Comparison of ENCODE assay signal across 8 mouse cellular contexts in genomic region chr5:123140694-123141554, GRCm38 (mm10). TPM values are rescaled to one million over a fixed set of nuclear protein-coding genes. Genes with fewer than 3 reads are reported as not detected.
A peak's percentile ranks its signal among the peaks of the same experiment; 100 is the strongest.
DNase-seq lines count a peak whose midpoint lies in the region; ATAC-seq lines count a peak whose summit lies in the region.

No protein-coding gene starts in this region.

- ATAC-seq in cerebellum, adult (ENCODE audit: insufficient number of reproducible peaks, low FRiP score, low TSS enrichment): peak; percentile 72; the same call in 1 of the 2 replicates
- peak; percentile 71 for ATAC-seq in forebrain, embryonic 13.5 days
- peak; percentile 35 for ATAC-seq in liver, embryonic 15.5 days (ENCODE audit: insufficient read depth)
- ATAC-seq in neural tube, embryonic 11.5 days (ENCODE audit: insufficient read depth, low FRiP score, low TSS enrichment): peak; percentile 46; the same call in 1 of the 2 replicates
- ATAC-seq in stomach, embryonic 16.5 days (ENCODE audit: insufficient read depth, low FRiP score): peak; percentile 48; the same call in 1 of the 2 replicates

- peak overlapping the region; percentile 94 for H3K4me3 ChIP-seq in forebrain, embryonic 13.5 days
- H3K4me3 ChIP-seq in liver, embryonic 15.5 days (replicated peaks): peak overlapping the region; percentile 95
- H3K4me3 ChIP-seq in neural tube, embryonic 11.5 days (ENCODE audit: low read depth, low read length): peak overlapping the region; percentile 84
- peak overlapping the region; percentile 90 for H3K4me3 ChIP-seq in stomach, embryonic 16.5 days (replicated peaks; ENCODE audit: low read length)

- H3K9me3 ChIP-seq in forebrain, embryonic 13.5 days (replicated peaks): no peaks in the 10 kb centered on the region
- H3K9me3 ChIP-seq in liver, embryonic 15.5 days (replicated peaks): no peaks in the 10 kb centered on the region
- H3K9me3 ChIP-seq in neural tube, embryonic 11.5 days (ENCODE audit: control insufficient read depth, low read length): no peaks in the 10 kb centered on the region
- H3K9me3 ChIP-seq in stomach, embryonic 16.5 days (replicated peaks; ENCODE audit: control insufficient read depth, low read length): no peaks in the 10 kb centered on the region

- H3K9ac ChIP-seq in forebrain, embryonic 13.5 days: peak overlapping the region; percentile 100
- H3K9ac ChIP-seq in liver, embryonic 15.5 days: peak overlapping the region; percentile 98
- peak overlapping the region; percentile 98 for H3K9ac ChIP-seq in neural tube, embryonic 11.5 days (ENCODE audit: low read length)
- H3K9ac ChIP-seq in stomach, embryonic 16.5 days (ENCODE audit: low read length): peak overlapping the region; percentile 100

- H3K4me2 ChIP-seq in forebrain, embryonic 13.5 days: peak overlapping the region; percentile 100
- H3K4me2 ChIP-seq in liver, embryonic 15.5 days: peak overlapping the region; percentile 99
- H3K4me2 ChIP-seq in neural tube, embryonic 11.5 days (ENCODE audit: low read depth): peak overlapping the region; percentile 100
- peak overlapping the region; percentile 97 for H3K4me2 ChIP-seq in stomach, embryonic 16.5 days (ENCODE audit: low read depth, low read length)

- H3K36me3 ChIP-seq in forebrain, embryonic 13.5 days (ENCODE audit: poor library complexity, severe bottlenecking): peaks cover 10% of the 10 kb centered on the region; the same call in 1 of the 2 replicates
- peaks cover 16% of the 10 kb centered on the region for H3K36me3 ChIP-seq in liver, embryonic 15.5 days (replicated peaks)
- no peaks in the 10 kb centered on the region for H3K36me3 ChIP-seq in neural tube, embryonic 11.5 days (ENCODE audit: control insufficient read depth, insufficient read depth, low read length)
- H3K36me3 ChIP-seq in stomach, embryonic 16.5 days (ENCODE audit: control insufficient read depth, insufficient read depth, low read length): no peaks in the 10 kb centered on the region

- peak; percentile 86 for DNase-seq in ES-CJ7 (ENCODE audit: low read depth, low spot score)
- DNase-seq in heart, postnatal 10 days: peak; percentile 95 to 96
- peak; percentile 89 to 95 for DNase-seq in kidney, postnatal 4 days
- peak; percentile 93 for DNase-seq in neural tube, embryonic 11.5 days (ENCODE audit: low spot score)

- WGBS in forebrain, embryonic 13.5 days: under 1% methylated on average over 31 of the region's 31 CpGs
- WGBS in liver, embryonic 15.5 days (ENCODE audit: insufficient replicate concordance): under 1% methylated on average over 31 of the region's 31 CpGs
- under 1% methylated on average over 31 of the region's 31 CpGs for WGBS in neural tube, embryonic 11.5 days
- WGBS in stomach, embryonic 16.5 days: under 1% methylated on average over 31 of the region's 31 CpGs

- H3K27me3 ChIP-seq in forebrain, embryonic 13.5 days: no peaks in the 10 kb centered on the region
- no peaks in the 10 kb centered on the region for H3K27me3 ChIP-seq in liver, embryonic 15.5 days
- no peaks in the 10 kb centered on the region for H3K27me3 ChIP-seq in neural tube, embryonic 11.5 days (ENCODE audit: control insufficient read depth, insufficient read depth, low read length)
- H3K27me3 ChIP-seq in stomach, embryonic 16.5 days (ENCODE audit: control insufficient read depth, insufficient read depth, low read length): no peaks in the 10 kb centered on the region

- peak overlapping the region; percentile 100 for H3K27ac ChIP-seq in forebrain, embryonic 13.5 days
- H3K27ac ChIP-seq in liver, embryonic 15.5 days (replicated peaks): peak overlapping the region; percentile 99
- H3K27ac ChIP-seq in neural tube, embryonic 11.5 days (ENCODE audit: low read depth, low read length): peak overlapping the region; percentile 100
- peak overlapping the region; percentile 98 for H3K27ac ChIP-seq in stomach, embryonic 16.5 days (ENCODE audit: low read length)

- intact Hi-C loops in heart, postnatal 10 days (cut with DNase I): no loop called here

- H3K4me1 ChIP-seq in forebrain, embryonic 13.5 days: peaks cover 47% of the 10 kb centered on the region
- H3K4me1 ChIP-seq in liver, embryonic 15.5 days (replicated peaks): peaks cover 69% of the 10 kb centered on the region
- H3K4me1 ChIP-seq in neural tube, embryonic 11.5 days (ENCODE audit: control insufficient read depth, insufficient read depth, low read length): peaks cover 30% of the 10 kb centered on the region
- peaks cover 40% of the 10 kb centered on the region for H3K4me1 ChIP-seq in stomach, embryonic 16.5 days (ENCODE audit: control insufficient read depth, insufficient read depth, low read length)

RNA-seq across cellular contexts. Expression of gene Setd1b, which starts 1.1 kb away (rescaled TPM):
- polyA plus RNA-seq in forebrain, embryonic 13.5 days (2015; fragmentation: Nextera tagmentation; extraction: Ambion mirVana): 13.4 and 13.9 TPM in 2 replicates
- 10 to 100 TPM; 19.6 to 22.1 TPM for total RNA-seq in heart, postnatal 10 days (2021)
- polyA plus RNA-seq in liver, embryonic 15.5 days (2015; fragmentation: Nextera tagmentation; extraction: Ambion mirVana): 3.9 and 4.2 TPM in 2 replicates
- polyA plus RNA-seq in neural tube, embryonic 11.5 days (2014; fragmentation: Nextera tagmentation; extraction: Ambion mirVana): 10.9 and 12.2 TPM in 2 replicates
- 6.7 and 7.7 TPM in 2 replicates for polyA plus RNA-seq in stomach, embryonic 16.5 days (2015; fragmentation: Nextera tagmentation; extraction: Ambion mirVana)

RNA-seq across cellular contexts. Expression of gene Rhof, which starts 8.4 kb away (rescaled TPM):
- polyA plus RNA-seq in forebrain, embryonic 13.5 days (2015; fragmentation: Nextera tagmentation; extraction: Ambion mirVana): 4.3 and 5.0 TPM in 2 replicates
- total RNA-seq in heart, postnatal 10 days (2021): under 1 TPM; 0.64 to 0.77 TPM
- 1.7 and 2.1 TPM in 2 replicates for polyA plus RNA-seq in liver, embryonic 15.5 days (2015; fragmentation: Nextera tagmentation; extraction: Ambion mirVana)
- polyA plus RNA-seq in neural tube, embryonic 11.5 days (2014; fragmentation: Nextera tagmentation; extraction: Ambion mirVana): 1.6 and 2.6 TPM in 2 replicates
- polyA plus RNA-seq in stomach, embryonic 16.5 days (2015; fragmentation: Nextera tagmentation; extraction: Ambion mirVana): 2.6 and 3.7 TPM in 2 replicates

RNA-seq across cellular contexts. Expression of gene Psmd9, which starts 28.3 kb away (rescaled TPM):
- polyA plus RNA-seq in forebrain, embryonic 13.5 days (2015; fragmentation: Nextera tagmentation; extraction: Ambion mirVana): 75.5 and 77.3 TPM in 2 replicates
- total RNA-seq in heart, postnatal 10 days (2021): 10 to 100 TPM; 20.5 to 24.6 TPM
- polyA plus RNA-seq in liver, embryonic 15.5 days (2015; fragmentation: Nextera tagmentation; extraction: Ambion mirVana): 70.1 and 77.2 TPM in 2 replicates
- 68.3 and 69.0 TPM in 2 replicates for polyA plus RNA-seq in neural tube, embryonic 11.5 days (2014; fragmentation: Nextera tagmentation; extraction: Ambion mirVana)
- polyA plus RNA-seq in stomach, embryonic 16.5 days (2015; fragmentation: Nextera tagmentation; extraction: Ambion mirVana): 67.5 and 71.0 TPM in 2 replicates

RNA-seq across cellular contexts. Expression of gene Hpd, which starts 41.6 kb away (rescaled TPM):
- polyA plus RNA-seq in forebrain, embryonic 13.5 days (2015; fragmentation: Nextera tagmentation; extraction: Ambion mirVana): not detected in 2 replicates
- not detected for total RNA-seq in heart, postnatal 10 days (2021)
- polyA plus RNA-seq in liver, embryonic 15.5 days (2015; fragmentation: Nextera tagmentation; extraction: Ambion mirVana): 61.7 and 87.5 TPM in 2 replicates
- polyA plus RNA-seq in neural tube, embryonic 11.5 days (2014; fragmentation: Nextera tagmentation; extraction: Ambion mirVana): not detected in 2 replicates
- 3.3 and 4.1 TPM in 2 replicates for polyA plus RNA-seq in stomach, embryonic 16.5 days (2015; fragmentation: Nextera tagmentation; extraction: Ambion mirVana)

Comparison
In these comparisons a context has a peak if more than half of its experiments do, and no peak if none do; other contexts are left out.
1. Peak in every context shown above with its lines: DNase-seq, ATAC-seq, H3K4me3 ChIP-seq and H3K27ac ChIP-seq.